Mouse (Mus musculus): ENCODE results near the gene Pex6. TPM values are rescaled to one million over a fixed set of nuclear protein-coding genes. Genes with fewer than 3 reads are reported as not detected.

Gene Pex6
- total and polyA plus RNA-seq, 3 experiments = 13.7 to 31.8 (median 26.5) TPM

GRCm38 (mm10) chr17:46751794-46752556 is 40.7 kb downstream of the Pex6 start, which contains the start of gene Cnpy3 (continued):
- TF ChIP-seq USF2 (conservative IDR thresholded peaks at IDR 0.05; ENCODE audit: low read depth, low read length) (no peak; the same call in 1 of the 2 replicates), GABPA (IDR thresholded peaks at IDR 0.05; ENCODE audit: insufficient replicate concordance, low read depth, low read length) (peak; percentile 4; the same call in 1 of the 2 replicates), CHD2 (IDR thresholded peaks at IDR 0.05; ENCODE audit: low read length) (peak; percentile 94), MAFK (IDR thresholded peaks at IDR 0.05; ENCODE audit: insufficient replicate concordance, low read length) (no peak), POLR2AphosphoS2 (IDR thresholded peaks at IDR 0.05; ENCODE audit: low read depth, low read length) (peak; percentile 81), KAT2A (IDR thresholded peaks at IDR 0.05; ENCODE audit: insufficient replicate concordance, low read length) (0 out of 2 replicates have a peak, but pooled peaks have one; percentile 68), JUN (IDR thresholded peaks at IDR 0.05; ENCODE audit: insufficient read depth, low read depth, low read length) (no peak), EP300 (IDR thresholded peaks at IDR 0.05; ENCODE audit: low read length) (0 out of 2 replicates have a peak, but pooled peaks have one; percentile 26), NRF1 (IDR thresholded peaks at IDR 0.05; ENCODE audit: low read depth, low read length) (peak; percentile 79), MYC (IDR thresholded peaks at IDR 0.05; ENCODE audit: low read depth, low read length) (no peak; the same call in none of the 2 replicates), UBTF (IDR thresholded peaks at IDR 0.05; ENCODE audit: low read depth, low read length) (peak; percentile 69; the same call in 1 of the 2 replicates), RAD21 (IDR thresholded peaks at IDR 0.05; ENCODE audit: low read depth, low read length) (no peak), TCF12 (IDR thresholded peaks at IDR 0.05; ENCODE audit: low read depth, low read length) (peak; percentile 85), CHD1 (IDR thresholded peaks at IDR 0.05; ENCODE audit: low read depth, low read length) (peak; percentile 89; the same call in 1 of the 2 replicates)

DNA sequence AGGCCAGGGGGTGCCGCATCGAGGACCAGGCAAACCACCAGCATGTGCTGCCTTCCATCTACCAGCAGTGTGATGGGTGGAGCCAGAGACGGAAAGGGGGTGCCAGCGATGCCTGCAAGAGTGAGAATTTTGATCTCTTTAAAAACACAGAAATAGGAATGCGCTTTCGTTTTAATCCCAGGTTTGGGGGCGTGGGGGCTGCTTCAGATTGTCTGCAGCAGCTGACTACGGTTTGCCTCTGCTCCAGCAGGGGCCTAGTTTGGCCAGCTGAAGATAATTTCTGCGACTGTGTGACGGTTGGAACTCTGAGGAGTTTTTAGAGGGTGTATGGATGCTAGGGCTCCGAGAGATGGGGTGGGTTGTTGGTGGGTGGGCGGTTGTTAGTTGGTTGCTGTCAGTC is 47.5 kb downstream of the Pex6 start:
- H3K9me3 ChIP-seq (replicated peaks; ENCODE audit: low read length) = peaks cover 11% of the 10 kb centered on the region
- dilution Hi-C loops (cut with MboI; ENCODE audit: extremely low pct_ligation_motif_present, extremely low pct_unique_long_range_greater_than_20kb, low sequenced_read_pairs) (no loop called here), in situ Hi-C loops (cut with MboI; ENCODE audit: low pct_ligation_motif_present, low pct_unique_long_range_greater_than_20kb, low sequenced_read_pairs) (no loop called here)
- no peaks in the 10 kb centered on the region for H3K27me3 ChIP-seq (replicated peaks)
- DNase-seq (ENCODE audit: extremely low read depth) = no peak
- TF ChIP-seq PAX5 (IDR thresholded peaks at IDR 0.05; ENCODE audit: low read length) = no peak
- no peak for TF ChIP-seq ZC3H11A (IDR thresholded peaks at IDR 0.05; ENCODE audit: low read depth, low read length)
- no peak for TF ChIP-seq SMC3 (IDR thresholded peaks at IDR 0.05; ENCODE audit: low read depth, low read length)
- TF ChIP-seq MAZ (IDR thresholded peaks at IDR 0.05; ENCODE audit: low read depth, low read length) = no peak
- H3K27ac ChIP-seq (ENCODE audit: insufficient read depth, low read depth) = no peak overlapping the region
- peaks cover 4 to 10% of the 10 kb centered on the region in 2 experiments; a peak in 2 of 4 replicates for H3K4me1 ChIP-seq (ENCODE audit: control insufficient read depth in 1 of 2, insufficient read depth in 2 of 2)
- no peaks in the 10 kb centered on the region for H3K36me3 ChIP-seq (replicated peaks in 1 of 2; ENCODE audit: control insufficient read depth in 1 of 2, insufficient read depth in 1 of 2, low read length in 1 of 2)
- no peak overlapping the region for H3K4me3 ChIP-seq (replicated peaks in 1 of 3; ENCODE audit: low read depth in 2 of 3, low read length in 2 of 3, poor library complexity in 1 of 3)
- H3K9ac ChIP-seq (ENCODE audit: insufficient read depth, low read depth) = no peak overlapping the region
- H3K79me2 ChIP-seq (replicated peaks; ENCODE audit: control insufficient read depth, extremely low read depth, insufficient read depth, poor library complexity, severe bottlenecking) = no peaks in the 10 kb centered on the region
- H3K4me2 ChIP-seq (ENCODE audit: insufficient read depth, low read depth, poor library complexity, severe bottlenecking) = no peak overlapping the region

All from CH12.LX (cell line).